Mouse (Mus musculus) embryo, embryonic 11.5 days (tissue): Measurements from ENCODE around the gene Izumo1.
A peak's percentile ranks its signal among the peaks of the same experiment; 100 is the strongest.

Experiments
- DNase-seq: peaks from one replicate; pipeline ENCODE4 v3.0.0-alpha.2; 2012; ENCODE audit warnings: low read depth, low spot score

Gene Izumo1

DNA sequence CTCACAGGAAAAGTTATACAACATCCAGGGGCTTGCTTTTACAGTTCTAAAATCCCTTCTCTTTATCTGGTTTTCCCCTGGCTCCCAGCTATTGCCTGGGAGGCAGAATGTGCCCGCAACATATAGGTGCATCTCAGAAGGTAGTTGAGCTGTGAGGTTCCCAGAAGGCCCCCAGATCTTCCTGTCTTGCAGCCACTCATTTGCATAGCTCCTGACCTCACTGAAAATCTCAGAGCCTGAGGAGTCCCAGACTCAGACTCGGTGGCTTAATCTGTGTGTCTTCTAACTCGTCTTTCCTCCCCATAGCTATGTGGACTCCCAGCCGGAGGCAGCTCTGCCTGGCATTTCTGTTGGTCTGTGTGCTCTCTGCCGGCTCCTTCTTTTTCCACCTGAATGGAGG, 3.3 kb upstream of the Izumo1 start:
- no peak for DNase-seq

DNA sequence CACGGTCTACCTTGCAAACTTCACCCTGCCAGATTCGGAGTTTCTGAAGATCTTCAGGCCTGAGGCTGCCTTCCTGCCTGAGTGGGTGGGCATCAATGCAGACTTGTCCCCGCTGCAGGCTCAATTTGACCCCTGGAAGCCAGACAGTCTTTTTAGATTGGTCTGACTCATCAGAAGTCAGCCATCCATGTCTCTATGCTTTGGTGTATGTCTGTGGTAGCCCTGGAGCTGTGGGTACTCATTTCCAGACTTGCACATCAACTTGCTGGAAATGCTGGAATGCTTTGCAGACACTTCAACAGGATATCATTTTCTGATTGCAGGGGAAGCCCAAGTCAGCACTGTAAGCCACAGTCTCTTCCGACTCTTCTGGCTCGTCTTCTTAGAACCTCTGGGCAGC, 2.0 kb upstream of the Izumo1 start:
- DNase-seq = no peak

GRCm38 (mm10) chr7:45623507-45623906, 1.9 kb downstream of the Izumo1 start:
- DNase-seq = no peak

- DNase-seq = no peak
These were observed 3.1 kb downstream of the Izumo1 start for GRCm38 (mm10) chr7:45624718-45625117.

DNA sequence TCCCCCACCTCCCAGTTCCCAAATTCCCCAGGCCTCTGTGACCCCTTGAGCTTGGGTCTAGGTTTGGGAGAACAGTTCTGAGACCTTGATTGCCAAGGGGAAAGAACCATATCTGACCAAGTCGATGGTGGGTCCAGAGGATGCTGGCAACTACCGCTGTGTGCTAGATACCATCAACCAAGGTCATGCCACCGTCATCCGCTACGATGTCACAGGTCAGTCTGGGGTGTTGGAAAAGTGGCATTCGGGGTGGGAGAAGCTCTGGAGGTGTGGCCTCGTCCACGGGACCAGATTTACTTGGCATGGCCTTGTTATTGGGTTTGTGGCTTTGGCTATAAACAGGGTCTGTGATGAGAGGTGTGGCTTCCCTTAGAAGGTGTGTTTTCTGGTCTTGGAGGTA, 3.9 kb downstream of the Izumo1 start:
- DNase-seq = no peak

- DNase-seq = no peak
These were observed 5.0 kb downstream of the Izumo1 start for GRCm38 (mm10) chr7:45626571-45627076.

GRCm38 (mm10) chr7:45627261-45627660, 5.7 kb downstream of the Izumo1 start, which contains the start of gene Rasip1:
Rasip1 (plus strand) TSS chr7:45627488.
- DNase-seq = no peak

DNA sequence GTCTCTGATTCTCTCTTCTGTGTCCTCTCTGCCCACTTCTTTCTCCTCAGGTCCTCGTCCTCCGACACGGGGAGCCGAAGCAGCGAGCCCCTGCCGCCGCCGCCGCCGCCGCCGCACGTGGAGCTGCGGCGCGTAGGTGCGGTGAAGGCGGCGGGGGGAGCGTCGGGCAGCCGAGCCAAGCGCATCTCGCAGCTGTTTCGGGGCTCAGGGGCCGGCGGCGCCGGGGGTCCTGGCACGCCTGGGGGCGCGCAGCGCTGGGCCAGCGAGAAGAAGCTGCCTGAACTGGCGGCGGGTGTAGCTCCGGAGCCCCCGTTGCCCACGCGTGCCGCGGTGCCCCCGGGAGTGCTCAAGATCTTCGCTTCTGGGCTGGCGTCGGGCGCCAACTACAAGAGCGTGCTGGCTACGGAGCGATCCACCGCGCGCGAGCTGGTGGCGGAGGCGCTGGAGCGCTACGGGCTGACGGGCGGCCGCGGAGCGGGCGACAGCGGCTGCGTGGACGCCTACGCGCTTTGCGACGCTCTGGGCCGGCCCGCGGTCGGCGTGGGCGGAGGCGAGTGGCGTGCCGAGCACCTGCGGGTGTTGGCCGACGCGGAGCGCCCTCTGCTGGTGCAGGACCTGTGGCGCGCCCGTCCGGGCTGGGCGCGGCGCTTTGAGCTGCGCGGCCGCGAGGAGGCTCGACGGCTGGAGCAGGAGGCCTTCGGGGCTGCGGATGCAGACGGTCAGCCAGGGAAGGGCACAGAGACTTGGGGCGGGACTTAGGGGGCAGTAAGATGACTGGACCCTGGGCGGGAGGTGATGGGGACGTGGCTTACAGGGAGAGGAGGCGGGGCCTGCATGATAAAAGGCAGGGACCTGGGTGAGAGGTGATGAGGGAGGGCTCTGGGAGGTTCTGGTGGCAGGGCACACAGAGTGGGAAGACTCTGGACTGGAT, 7.0 kb downstream of the Izumo1 start:
- DNase-seq = peak; percentile 84

DNA sequence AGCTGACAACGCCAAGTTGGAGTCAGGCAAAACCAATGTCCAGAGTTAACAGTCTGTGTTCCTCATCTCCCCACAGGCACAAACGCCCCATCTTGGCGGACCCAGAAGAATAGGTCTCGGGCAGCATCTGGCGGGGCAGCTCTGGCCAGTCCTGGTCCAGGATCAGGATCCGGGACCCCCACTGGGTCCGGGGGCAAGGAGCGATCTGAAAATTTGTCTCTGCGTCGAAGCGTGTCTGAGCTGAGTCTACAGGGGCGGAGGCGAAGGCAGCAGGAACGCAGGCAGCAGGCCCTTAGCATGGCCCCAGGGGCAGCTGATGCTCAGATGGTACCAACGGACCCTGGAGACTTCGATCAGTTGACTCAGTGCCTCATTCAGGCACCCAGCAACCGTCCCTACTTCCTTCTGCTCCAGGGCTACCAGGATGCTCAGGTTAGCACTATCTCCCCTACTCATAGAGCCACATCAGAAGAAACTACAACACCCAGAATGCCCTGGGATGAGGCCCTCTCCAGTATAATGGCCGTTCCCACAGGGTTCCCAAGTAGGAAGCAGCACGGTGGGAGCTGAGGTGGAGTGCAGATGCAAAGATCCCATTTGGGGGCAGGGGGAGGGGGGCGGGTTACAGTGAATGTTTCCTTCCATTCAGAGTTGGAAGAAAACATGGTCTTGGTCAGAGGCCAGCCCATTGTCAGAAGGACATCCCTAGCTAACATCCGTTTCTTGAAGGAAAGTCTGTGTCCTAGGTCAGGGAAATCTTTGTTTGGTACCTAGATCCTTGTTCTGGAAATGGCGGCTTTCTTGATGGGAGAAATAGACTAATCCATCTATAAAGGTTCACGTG, 8.7 kb downstream of the Izumo1 start:
- DNase-seq = no peak

DNA sequence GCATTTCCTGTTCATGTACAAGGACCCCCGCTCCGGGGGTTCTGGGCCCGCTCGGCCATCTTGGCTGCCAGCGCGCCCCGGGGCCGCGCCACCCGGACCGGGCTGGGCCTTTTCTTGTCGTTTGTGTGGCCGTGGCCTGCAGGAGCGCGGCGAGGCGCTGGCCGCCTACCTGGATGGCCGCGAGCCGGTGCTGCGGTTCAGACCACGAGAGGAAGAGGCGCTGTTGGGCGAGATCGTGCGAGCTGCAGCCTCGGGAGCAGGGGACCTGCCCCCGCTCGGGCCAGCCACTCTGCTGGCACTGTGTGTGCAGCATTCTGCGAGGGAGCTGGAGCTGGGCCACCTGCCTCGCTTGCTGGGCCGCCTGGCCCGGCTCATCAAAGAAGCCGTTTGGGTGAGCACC, 10.9 kb downstream of the Izumo1 start:
- no peak for DNase-seq

DNA sequence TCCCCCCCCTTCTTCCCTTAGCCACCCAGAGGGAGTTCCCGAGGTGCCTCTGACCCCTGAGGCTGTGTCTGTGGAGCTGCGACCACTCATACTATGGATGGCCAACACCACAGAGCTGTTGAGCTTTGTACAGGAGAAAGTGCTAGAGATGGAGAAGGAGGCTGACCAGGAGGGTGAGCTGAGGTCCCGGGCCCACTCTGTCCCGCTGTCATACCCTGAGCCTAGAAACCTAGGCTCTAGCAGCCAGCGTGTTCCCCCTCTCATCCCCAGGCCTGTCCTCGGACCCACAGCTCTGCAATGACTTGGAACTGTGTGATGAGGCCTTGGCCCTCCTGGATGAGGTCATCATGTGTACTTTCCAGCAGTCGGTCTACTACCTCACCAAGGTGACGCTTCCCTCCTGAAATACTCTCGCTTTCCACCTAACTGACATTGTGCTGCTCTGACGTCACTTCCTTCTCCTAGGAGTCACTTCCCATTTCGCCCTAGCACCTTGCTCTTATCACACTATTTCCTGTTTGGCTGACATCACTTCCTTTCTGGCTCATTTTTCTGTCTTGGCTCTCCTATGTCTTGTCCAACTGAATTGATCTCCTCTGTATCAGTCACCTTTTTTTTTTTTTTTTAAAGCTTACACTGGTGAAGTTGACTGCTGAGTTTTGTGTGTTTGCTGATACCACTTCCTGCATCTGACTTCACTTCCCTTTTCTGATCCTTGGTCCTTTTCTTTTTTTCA, 13.5 kb downstream of the Izumo1 start:
- no peak for DNase-seq

- DNase-seq = no peak
These were observed 14.4 kb downstream of the Izumo1 start for GRCm38 (mm10) chr7:45635711-45636688.

DNA sequence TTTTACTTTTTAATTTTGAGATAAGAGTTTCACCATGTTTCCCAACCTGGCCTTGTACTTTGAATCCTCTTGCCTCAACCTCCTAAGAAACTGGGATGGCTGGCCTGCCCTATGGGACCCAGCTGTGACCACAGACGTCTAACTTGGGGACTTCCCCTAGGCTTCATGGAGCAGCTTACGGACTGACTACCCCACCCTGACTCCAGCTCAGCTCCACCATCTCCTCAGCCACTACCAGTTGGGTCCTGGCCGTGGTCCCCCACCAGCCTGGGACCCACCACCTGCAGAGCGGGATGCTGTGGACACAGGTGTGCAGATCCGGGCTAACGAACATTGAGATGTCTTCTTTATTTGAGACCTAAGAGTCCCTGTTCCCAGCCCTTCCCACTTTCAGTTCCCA, 16.1 kb downstream of the Izumo1 start:
- DNase-seq = no peak

DNA sequence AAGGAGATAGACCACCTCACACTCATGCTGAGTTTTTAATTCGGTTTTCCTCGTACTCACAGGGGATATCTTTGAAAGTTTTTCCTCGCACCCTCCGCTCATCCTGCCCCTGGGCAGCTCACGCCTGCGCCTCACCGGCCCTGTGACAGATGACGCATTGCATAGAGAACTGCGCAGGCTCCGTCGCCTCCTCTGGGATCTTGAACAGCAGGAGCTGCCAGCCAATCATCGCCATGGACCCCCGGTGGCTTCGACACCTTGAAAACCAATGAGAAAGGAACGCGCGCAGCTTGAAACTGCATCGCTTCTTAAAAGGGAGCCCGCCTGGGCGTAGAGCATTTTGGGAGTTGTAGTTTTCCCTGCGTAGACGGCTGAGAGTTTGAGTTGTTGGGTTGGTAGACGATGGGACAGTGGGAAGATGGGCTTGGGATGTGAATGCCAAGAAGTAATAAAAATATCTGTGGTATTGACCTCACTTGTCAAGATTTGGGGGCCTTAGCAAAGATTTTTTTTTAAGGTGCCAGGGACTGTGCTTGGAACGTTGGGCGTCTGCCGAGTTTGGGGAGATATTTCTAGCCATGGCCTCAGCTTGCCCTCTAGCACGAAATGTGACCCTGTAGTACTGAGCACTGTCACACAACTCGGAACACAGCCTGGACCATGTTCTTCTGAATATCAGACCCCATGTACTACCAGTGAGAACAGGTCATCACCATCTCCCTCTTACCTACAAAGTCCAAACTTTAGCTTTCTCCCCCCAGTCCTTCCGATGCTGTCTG, 17.2 kb downstream of the Izumo1 start:
- peak; percentile 95 for DNase-seq

DNA sequence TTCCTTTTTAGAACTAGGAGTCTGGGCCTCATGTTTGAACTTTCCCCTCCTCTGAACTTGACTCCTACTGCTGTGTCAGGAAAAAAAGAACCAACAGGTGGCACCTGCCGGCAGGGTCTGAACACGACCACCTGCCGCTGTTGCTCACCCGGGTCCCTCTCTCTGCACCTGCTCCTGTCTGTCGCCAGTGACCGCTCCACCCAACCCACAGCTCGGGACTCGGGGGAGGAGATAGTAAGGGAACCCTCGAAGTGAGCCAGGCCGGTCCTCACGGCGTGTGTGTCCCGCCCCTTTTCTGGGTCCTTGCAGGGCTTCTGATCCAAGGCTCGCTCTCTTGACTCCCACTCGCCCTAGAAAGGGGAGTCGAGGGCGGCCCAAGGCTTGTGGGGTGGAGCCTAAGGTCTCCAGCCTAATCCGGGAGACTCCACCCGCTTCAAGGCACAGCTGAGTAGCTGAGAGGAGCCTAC, 18.0 kb downstream of the Izumo1 start, which contains the start of gene Mamstr:
Gene Mamstr (plus strand): TSS at position 417 of the 467 bp plus-strand sequence.
- no peak for DNase-seq

- no peak for DNase-seq
These were observed 18.8 kb downstream of the Izumo1 start for GRCm38 (mm10) chr7:45640191-45640957.

- DNase-seq = no peak
These were observed 19.9 kb downstream of the Izumo1 start for GRCm38 (mm10) chr7:45641391-45642040.

DNA sequence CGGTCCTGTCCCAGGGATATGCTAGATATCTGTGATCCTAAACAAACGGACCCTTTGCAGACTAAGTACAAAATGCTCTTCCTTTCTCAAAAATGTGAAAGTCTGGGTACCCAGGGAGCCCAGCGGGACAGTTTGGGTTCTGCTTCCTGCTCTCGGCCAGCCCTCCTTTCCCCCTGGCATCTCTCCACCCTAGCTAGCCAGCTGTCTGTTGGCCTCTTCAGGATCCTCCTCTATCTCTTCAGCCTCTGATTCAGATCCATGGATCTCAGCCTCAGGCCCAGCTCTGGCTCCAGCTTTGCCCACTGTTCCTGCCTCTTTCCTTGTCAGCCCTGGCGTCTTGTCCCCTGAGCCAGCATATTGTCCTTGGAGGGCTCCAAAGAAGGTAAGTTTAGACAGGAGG, 20.5 kb downstream of the Izumo1 start:
- DNase-seq = no peak
